Mouse (Mus musculus) ES-E14 (cell line): ENCODE results near the gene Bicral.

Experiments used
- CHD2 ChIP-seq: IDR thresholded peaks from 2 replicates; pipeline ENCODE4 v1.6.1; 2014; ENCODE audit warnings: mild to moderate bottlenecking, low read depth, low read length, inconsistent platforms
- MAFK ChIP-seq: IDR thresholded peaks from 2 replicates; pipeline ENCODE4 v1.6.1; 2014; ENCODE audit warnings: mild to moderate bottlenecking, low read depth, low read length, inconsistent platforms; ENCODE audit not compliant: insufficient read depth
- ZNF384 ChIP-seq: IDR thresholded peaks from 2 replicates; pipeline ENCODE4 v1.6.1; 2012; ENCODE audit warnings: low read depth, low read length, inconsistent platforms

GRCm38 (mm10) chr17:46883107-46883506, 24.8 kb upstream of the Bicral start:
- TF ChIP-seq CHD2 (no peak), ZNF384 (no peak), MAFK (no peak)
